Mouse (Mus musculus): ENCODE results near the gene I830077J02Rik. TPM values are rescaled to one million over a fixed set of nuclear protein-coding genes. Genes with fewer than 3 reads are reported as not detected.

I830077J02Rik gene
- total RNA-seq (2015; ENCODE audit: low replicate concordance) (19.9 and 22.1 TPM in 2 replicates), total RNA-seq (2017; ENCODE audit: low replicate concordance) (5.4 and 7.1 TPM in 2 replicates)

- no peak for ATAC-seq (replicated peaks; ENCODE audit: low FRiP score, poor library complexity, severe bottlenecking)
These were observed at the start of gene I830077J02Rik for GRCm38 (mm10) chr3:105932240-105933071. I830077J02Rik (minus strand) TSS chr3:105932664.

GRCm38 (mm10) chr3:105974174-105974573 is 41.7 kb upstream of the I830077J02Rik start:
- no peak for ATAC-seq (replicated peaks; ENCODE audit: low FRiP score, poor library complexity, severe bottlenecking)

GRCm38 (mm10) chr3:105973411-105973810 is 40.9 kb upstream of the I830077J02Rik start, which contains the start of gene Ovgp1:
Ovgp1 (plus strand) TSS chr3:105973711.
- ATAC-seq (replicated peaks; ENCODE audit: low FRiP score, poor library complexity, severe bottlenecking) = no peak

- no peak for ATAC-seq (replicated peaks; ENCODE audit: low FRiP score, poor library complexity, severe bottlenecking)
These were observed 39.5 kb upstream of the I830077J02Rik start for GRCm38 (mm10) chr3:105971831-105972446.

GRCm38 (mm10) chr3:105960700-105961099 is 28.2 kb upstream of the I830077J02Rik start:
- ATAC-seq (replicated peaks; ENCODE audit: low FRiP score, poor library complexity, severe bottlenecking) = no peak

- no peak for ATAC-seq (replicated peaks; ENCODE audit: low FRiP score, poor library complexity, severe bottlenecking)
These were observed 27.5 kb upstream of the I830077J02Rik start, which contains the start of gene Atp5f1 for GRCm38 (mm10) chr3:105959999-105960398. Atp5f1 (minus strand) TSS chr3:105960099.

GRCm38 (mm10) chr3:105959585-105959984 is 27.1 kb upstream of the I830077J02Rik start:
- ATAC-seq (replicated peaks; ENCODE audit: low FRiP score, poor library complexity, severe bottlenecking) = no peak

- ATAC-seq (replicated peaks; ENCODE audit: low FRiP score, poor library complexity, severe bottlenecking) = peak; percentile 94
These were observed 26.6 kb upstream of the I830077J02Rik start, which contains the start of gene Wdr77 for GRCm38 (mm10) chr3:105958974-105959580. Wdr77 (plus strand) TSS chr3:105959369.

- ATAC-seq (replicated peaks; ENCODE audit: low FRiP score, poor library complexity, severe bottlenecking) = no peak
These were observed 25.7 kb upstream of the I830077J02Rik start for GRCm38 (mm10) chr3:105958204-105958603.

GRCm38 (mm10) chr3:105957235-105957634 is 24.8 kb upstream of the I830077J02Rik start:
- ATAC-seq (replicated peaks; ENCODE audit: low FRiP score, poor library complexity, severe bottlenecking) = no peak

- ATAC-seq (replicated peaks; ENCODE audit: low FRiP score, poor library complexity, severe bottlenecking) = no peak
These were observed 18.9 kb upstream of the I830077J02Rik start for GRCm38 (mm10) chr3:105951348-105951747.

GRCm38 (mm10) chr3:105936111-105936510 is 3.6 kb upstream of the I830077J02Rik start:
- no peak for ATAC-seq (replicated peaks; ENCODE audit: low FRiP score, poor library complexity, severe bottlenecking)

- no peak for ATAC-seq (replicated peaks; ENCODE audit: low FRiP score, poor library complexity, severe bottlenecking)
These were observed 2.6 kb upstream of the I830077J02Rik start for GRCm38 (mm10) chr3:105935033-105935432.

- ATAC-seq (replicated peaks; ENCODE audit: low FRiP score, poor library complexity, severe bottlenecking) = no peak
These were observed 1.5 kb upstream of the I830077J02Rik start for GRCm38 (mm10) chr3:105933926-105934325.

- ATAC-seq (replicated peaks; ENCODE audit: low FRiP score, poor library complexity, severe bottlenecking) = no peak
These were observed 1.4 kb downstream of the I830077J02Rik start for GRCm38 (mm10) chr3:105931095-105931494.

GRCm38 (mm10) chr3:105929821-105930220 is 2.6 kb downstream of the I830077J02Rik start:
- no peak for ATAC-seq (replicated peaks; ENCODE audit: low FRiP score, poor library complexity, severe bottlenecking)

- no peak for ATAC-seq (replicated peaks; ENCODE audit: low FRiP score, poor library complexity, severe bottlenecking)
These were observed 3.7 kb downstream of the I830077J02Rik start for GRCm38 (mm10) chr3:105928781-105929180.

- no peak for ATAC-seq (replicated peaks; ENCODE audit: low FRiP score, poor library complexity, severe bottlenecking)
These were observed 4.3 kb downstream of the I830077J02Rik start for GRCm38 (mm10) chr3:105928195-105928569.

- ATAC-seq (replicated peaks; ENCODE audit: low FRiP score, poor library complexity, severe bottlenecking) = no peak
These were observed 4.8 kb downstream of the I830077J02Rik start for GRCm38 (mm10) chr3:105927561-105928194.

- no peak for ATAC-seq (replicated peaks; ENCODE audit: low FRiP score, poor library complexity, severe bottlenecking)
These were observed 7.8 kb downstream of the I830077J02Rik start for GRCm38 (mm10) chr3:105924616-105925015.

Measured in erythroblast, adult 5-6 weeks (primary cell).